In the genomic region with DNA sequence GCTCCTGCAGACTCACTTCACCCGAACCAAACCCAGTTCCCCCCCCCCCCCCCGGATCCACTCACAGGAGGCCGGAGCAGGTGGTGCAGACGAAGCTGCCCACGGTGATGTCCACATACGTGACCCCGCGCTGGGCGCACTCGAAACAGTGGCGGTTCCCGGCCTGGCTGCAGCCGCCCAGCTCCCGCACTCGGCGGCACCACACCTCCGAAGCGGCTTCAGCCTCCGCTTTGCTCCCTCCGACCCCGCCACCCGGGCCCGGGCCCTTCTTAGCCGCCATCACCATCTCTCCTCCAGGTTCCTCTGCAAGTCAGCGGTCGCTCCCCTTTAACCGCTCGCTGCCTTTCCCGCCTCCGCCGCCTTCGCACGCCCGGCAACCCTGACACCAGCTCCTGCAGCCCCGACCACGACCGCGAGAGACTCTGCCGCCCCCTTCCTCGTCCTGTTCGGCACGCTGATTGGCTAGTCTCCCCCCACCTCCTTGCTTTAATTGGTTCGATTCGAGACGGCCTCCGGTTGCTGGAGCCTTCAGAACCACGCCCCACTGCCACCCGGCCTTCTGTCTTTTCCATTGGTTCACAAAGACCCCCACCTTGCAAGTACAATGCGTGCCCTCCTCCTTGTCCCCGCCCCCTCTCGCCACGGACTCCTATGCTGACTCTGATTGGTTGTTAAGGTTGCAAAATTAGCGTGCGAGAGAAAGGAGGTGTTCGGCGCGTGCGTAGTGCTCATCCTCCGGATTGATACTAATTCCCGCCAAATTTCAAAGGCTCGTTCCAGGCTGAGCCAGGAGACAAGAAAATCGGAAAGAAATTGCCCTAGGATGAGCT, we compare ENCODE assay signal across 8 mouse cellular contexts. TPM values are rescaled to one million over a fixed set of nuclear protein-coding genes. Genes with fewer than 3 reads are reported as not detected.
DNase-seq lines count a peak whose midpoint lies in the region; ATAC-seq lines count a peak whose summit lies in the region.

Agfg2 (minus strand) TSS at position 433 of the 830 bp plus-strand sequence.

- no peaks in the 10 kb centered on the region for H3K9me3 ChIP-seq in hindbrain, embryonic 16.5 days (ENCODE audit: control insufficient read depth, low read length)

- no peaks in the 10 kb centered on the region for H3K36me3 ChIP-seq in hindbrain, embryonic 16.5 days (ENCODE audit: control insufficient read depth, insufficient read depth, low read length)
- no peaks in the 10 kb centered on the region for H3K36me3 ChIP-seq in macrophage (ENCODE audit: inconsistent target)

- peak; percentile 99 for ATAC-seq in hindbrain, embryonic 16.5 days

- DNase-seq in WW6 (ENCODE audit: low read depth, low spot score): peak; percentile 98
- peak; percentile 90 to 96 for DNase-seq in cerebellum, postnatal 4 days (ENCODE audit: low spot score in 2 of 2)
- DNase-seq in gastrocnemius, adult 18-20 months (ENCODE audit: low spot score): peak; percentile 96
- DNase-seq in left cerebral cortex, adult 18-20 months (ENCODE audit: low spot score in 2 of 2): peak; percentile 97 to 98
- DNase-seq in right cerebral cortex, adult 18-20 months: peak; percentile 100
- peak; percentile 92 for DNase-seq in urinary bladder, postnatal 10 days (ENCODE audit: low spot score)

- peak within 1 kb of the TSS; percentile 77 for H3K9ac ChIP-seq in hindbrain, embryonic 16.5 days (ENCODE audit: low read depth, low read length)

- WGBS in hindbrain, embryonic 16.5 days: under 1% methylated on average over 59 of the region's 62 CpGs
- WGBS in macrophage (ENCODE audit: missing documents): 3% methylated on average over 52 of the region's 62 CpGs

- peak within 1 kb of the TSS; percentile 78 for H3K4me3 ChIP-seq in hindbrain, embryonic 16.5 days (ENCODE audit: low read length)
- H3K4me3 ChIP-seq in macrophage (ENCODE audit: inconsistent target): peak within 1 kb of the TSS; percentile 68

- peaks cover 42% of the 10 kb centered on the region for H3K79me2 ChIP-seq in macrophage (ENCODE audit: inconsistent target)

- H3K4me2 ChIP-seq in hindbrain, embryonic 16.5 days (ENCODE audit: low read length): peak within 1 kb of the TSS; percentile 94

- H3K27me3 ChIP-seq in hindbrain, embryonic 16.5 days (replicated peaks; ENCODE audit: control insufficient read depth, insufficient read depth, low read length): no peaks in the 10 kb centered on the region

- H3K4me1 ChIP-seq in hindbrain, embryonic 16.5 days (ENCODE audit: control insufficient read depth, insufficient read depth, low read depth, low read length): peaks cover 17% of the 10 kb centered on the region

- peak within 1 kb of the TSS; percentile 88 for H3K27ac ChIP-seq in hindbrain, embryonic 16.5 days (ENCODE audit: low read depth, low read length)
- H3K27ac ChIP-seq in macrophage: peak within 1 kb of the TSS; percentile 63

RNA-seq across cellular contexts. Expression of gene Agfg2, which starts in this region (rescaled TPM):
- 1 to 10 TPM; 5.9 to 7.5 TPM for total RNA-seq in gastrocnemius, adult 18-20 months (2021)
- 20.1 and 21.7 TPM in 2 replicates for polyA plus RNA-seq in hindbrain, embryonic 16.5 days (2015; fragmentation: Nextera tagmentation; extraction: Ambion mirVana)
- total RNA-seq in left cerebral cortex, adult 18-20 months (2021): 10 to 100 TPM; 46.9 to 48.9 TPM
- total RNA-seq in macrophage (2018; cell fraction: chromatin; rRNA removed): 10 to 100 TPM in 16 of 26 experiments, 1 to 10 TPM in 10; 2.1 to 36.8 (median 14.3) TPM
- total RNA-seq in macrophage (2018; cell fraction: cytosol; rRNA removed): 10 to 100 TPM in 25 of 26 experiments, 1 to 10 TPM in 1; 10.0 to 23.1 (median 18.9) TPM
- 10 to 100 TPM in 17 of 26 experiments, 1 to 10 TPM in 9; 5.9 to 45.8 (median 13.1) TPM for total RNA-seq in macrophage (2018; cell fraction: nucleus; rRNA removed)
- polyA plus RNA-seq in macrophage (2018): 12.1 to 28.4 TPM (median 17.8 TPM) in 3 replicates

Comparison
In these comparisons a context has a peak if more than half of its experiments do, and no peak if none do; other contexts are left out.
1. Peak in every context shown above with its lines: DNase-seq, ATAC-seq, H3K4me3 ChIP-seq and H3K27ac ChIP-seq.
2. RNA of gene Agfg2 (total RNA-seq): 46.9 to 48.9 TPM in left cerebral cortex, adult 18-20 months; 5.9 to 7.5 TPM in gastrocnemius, adult 18-20 months; every median in the first group is over 4 times any median in the second.